Mouse (Mus musculus) urinary bladder, postnatal 10 days (tissue): ENCODE results near the gene Kcnmb4.

Experiments used
- DNase-seq: peaks from one replicate; pipeline ENCODE4 v3.0.0; 2022; ENCODE audit warnings: low spot score

Kcnmb4 gene

DNA sequence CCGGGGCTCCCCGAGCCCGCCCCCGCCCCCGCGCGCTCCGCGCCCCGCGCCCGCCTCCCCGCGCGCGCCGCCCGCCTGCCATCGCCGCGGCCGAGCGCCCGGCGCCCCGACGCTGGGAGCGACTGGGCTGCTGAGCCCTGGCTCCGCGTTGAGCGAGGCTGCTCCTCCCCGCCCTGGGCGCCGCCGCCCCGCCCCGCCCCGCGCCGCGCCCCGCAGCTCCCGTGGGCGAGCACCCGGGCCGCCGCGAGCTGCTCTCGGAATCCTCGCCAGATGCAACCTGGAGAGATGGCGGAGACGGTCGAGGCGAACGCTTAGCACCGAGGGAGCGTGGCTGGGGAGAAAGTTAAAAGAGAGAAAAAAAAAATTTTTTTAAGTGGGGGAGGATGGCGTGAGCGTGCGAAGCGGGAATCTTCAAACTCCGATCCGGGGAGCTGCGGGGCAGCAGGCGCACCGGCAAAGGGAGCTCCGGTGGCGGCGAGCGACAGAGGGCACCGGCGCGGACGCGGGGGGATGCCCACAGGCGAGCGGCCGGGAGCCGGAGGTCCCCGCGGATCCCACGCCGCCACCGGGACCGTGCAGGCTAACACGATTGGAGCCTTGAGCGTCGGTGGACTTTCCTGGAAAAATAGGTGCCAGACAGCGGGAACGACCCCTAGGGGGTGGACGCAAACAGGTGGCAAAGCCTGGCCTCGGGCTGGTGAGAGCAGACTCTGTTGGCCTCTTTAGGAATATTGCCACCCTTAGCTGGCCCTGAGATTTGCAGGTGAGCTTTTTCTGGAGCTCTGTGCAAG lies at the start of gene Kcnmb4:
Gene Kcnmb4, minus strand, starts transcription at position 120 of the 791 bp plus-strand sequence.
- DNase-seq: no peak

DNA sequence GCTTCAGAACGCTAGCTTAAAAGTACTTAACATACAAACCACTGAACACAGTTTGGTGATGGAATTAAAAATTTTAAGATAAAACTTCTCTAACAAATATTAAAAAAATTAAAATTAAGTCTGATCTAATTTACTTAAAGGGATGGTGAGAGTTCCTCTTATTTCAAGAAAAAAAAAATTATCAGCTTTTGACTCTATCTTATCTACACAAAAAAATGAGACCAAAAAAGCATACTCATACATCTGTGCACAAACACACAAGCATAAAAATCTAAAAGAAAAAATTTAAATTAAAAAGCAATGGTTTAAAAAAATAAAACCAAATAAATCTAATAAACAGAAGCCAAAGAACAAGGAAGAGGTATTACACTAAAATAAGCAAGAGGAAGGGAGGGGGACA lies 45.9 kb upstream of the Kcnmb4 start:
- DNase-seq: no peak

GRCm38 (mm10) chr10:116515590-116515989 lies 41.9 kb upstream of the Kcnmb4 start:
- DNase-seq: no peak

GRCm38 (mm10) chr10:116515158-116515557 lies 41.5 kb upstream of the Kcnmb4 start:
- no peak for DNase-seq

DNA sequence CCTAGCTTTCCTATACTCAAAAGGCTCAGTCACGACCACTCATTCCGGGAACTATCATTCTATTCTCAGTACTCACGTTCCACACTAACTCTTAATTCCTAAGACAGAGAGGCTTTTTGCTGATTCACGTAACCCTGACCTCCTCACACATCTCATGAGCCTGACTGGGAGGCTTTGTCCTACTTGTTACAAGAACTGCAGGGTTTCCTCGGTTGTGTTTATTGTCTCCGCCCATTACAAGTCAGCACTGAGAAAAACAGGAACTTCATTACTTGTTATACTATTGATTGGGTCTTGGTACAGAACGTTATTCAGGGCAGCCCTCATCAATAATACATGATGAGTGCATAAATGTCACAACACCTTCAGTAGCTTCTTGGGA lies 39.6 kb upstream of the Kcnmb4 start:
- DNase-seq: no peak

DNA sequence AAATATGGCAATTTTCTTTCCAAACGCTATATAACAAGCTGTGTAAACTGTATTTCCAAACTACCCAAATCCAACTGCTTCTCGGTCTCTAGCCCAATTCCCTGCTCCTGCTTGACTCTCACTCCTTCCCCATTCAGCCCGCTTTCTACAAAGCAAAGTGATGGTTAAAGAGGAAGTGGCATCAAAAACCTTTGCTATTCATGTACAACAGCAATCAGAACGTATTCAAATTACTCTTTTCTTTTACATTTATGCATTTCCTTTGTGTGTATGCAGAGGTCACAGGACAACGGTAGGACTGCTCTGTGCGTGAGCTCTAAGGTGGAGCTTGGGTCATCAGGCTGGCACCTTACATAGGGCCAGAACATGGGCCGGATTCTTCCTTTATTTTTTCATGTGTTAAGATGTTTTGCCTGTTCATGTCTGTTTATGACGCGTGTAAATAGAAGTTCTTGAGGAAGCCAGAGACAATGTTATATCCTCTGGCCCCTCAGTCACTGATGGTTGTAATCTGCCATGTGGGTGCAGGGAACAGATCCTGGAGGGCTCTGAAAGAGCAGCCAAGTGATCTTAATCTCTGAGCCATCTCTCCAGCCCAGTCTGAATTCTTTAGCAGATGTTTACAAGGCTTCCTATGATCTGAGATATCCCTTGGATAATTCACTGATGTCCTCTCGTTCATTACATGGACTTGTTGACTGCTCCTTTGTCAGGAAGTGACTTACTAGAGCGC lies 39.0 kb upstream of the Kcnmb4 start:
- DNase-seq: no peak

GRCm38 (mm10) chr10:116505303-116506014 lies 31.8 kb upstream of the Kcnmb4 start:
- DNase-seq: no peak

GRCm38 (mm10) chr10:116492768-116493167 lies 19.1 kb upstream of the Kcnmb4 start:
- DNase-seq: no peak

- no peak for DNase-seq
These were observed 13.4 kb upstream of the Kcnmb4 start for GRCm38 (mm10) chr10:116486895-116487747.

DNA sequence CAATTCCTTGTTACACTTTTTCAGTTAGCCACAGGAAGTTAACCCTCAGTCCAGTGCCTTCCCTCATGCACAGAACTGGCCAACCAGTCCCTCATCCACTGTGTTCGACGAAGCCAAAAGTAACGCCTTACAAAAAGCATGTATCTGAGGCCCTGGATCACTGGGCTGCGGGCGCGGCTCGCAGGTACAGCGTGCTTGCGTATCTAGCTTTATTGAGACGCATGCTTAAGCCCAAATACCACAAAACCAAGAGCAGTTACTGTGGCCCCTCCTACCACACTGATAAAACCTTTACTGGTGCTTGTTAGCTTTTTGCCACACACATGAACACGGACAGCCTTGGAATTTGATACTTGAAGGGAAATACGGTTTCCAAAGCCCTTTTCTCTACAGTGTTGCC lies 8.2 kb upstream of the Kcnmb4 start:
- DNase-seq: no peak

- DNase-seq: no peak
These were observed 7.3 kb upstream of the Kcnmb4 start for GRCm38 (mm10) chr10:116480988-116481387.

DNA sequence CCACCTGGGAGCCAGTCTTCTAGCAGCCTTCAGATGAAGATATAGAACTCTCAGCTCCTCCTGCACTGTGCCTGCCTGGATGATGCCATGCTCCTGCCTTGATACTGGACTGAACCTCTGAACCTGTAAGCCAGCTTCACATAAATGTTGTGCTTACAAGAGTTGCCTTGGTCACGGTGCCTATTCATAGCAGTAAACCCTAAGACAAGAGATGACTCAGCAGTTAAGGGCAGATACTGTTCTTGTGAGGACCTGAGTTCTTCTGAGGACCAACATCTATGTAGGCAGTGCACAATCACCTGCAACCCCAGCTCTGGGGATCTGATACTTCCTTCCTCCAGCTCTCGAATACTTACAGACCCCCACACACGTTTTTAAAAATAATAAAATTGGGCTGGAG lies 2.9 kb upstream of the Kcnmb4 start:
- DNase-seq: no peak

DNA sequence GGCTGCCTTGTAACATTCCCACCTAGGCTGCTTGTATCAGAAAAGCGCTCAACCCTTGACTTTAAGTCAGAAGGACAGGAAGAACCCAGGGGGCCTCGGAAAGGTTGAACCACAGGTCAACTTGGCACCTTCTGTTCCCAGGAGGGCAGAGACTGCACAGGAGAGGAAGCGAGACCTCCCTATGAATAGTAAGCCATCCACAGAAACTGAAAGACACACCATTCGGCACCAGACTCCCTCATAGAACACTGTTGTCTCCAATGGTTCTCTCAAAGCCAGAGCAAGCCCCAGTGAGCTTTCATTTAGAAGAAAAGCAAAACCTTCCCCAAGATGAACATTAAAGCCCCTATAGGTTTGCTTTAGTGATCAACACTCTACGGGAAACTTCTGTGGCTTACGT lies 2.0 kb upstream of the Kcnmb4 start:
- no peak for DNase-seq

- no peak for DNase-seq
These were observed 463 bp downstream of the Kcnmb4 start for GRCm38 (mm10) chr10:116473071-116473758.

DNA sequence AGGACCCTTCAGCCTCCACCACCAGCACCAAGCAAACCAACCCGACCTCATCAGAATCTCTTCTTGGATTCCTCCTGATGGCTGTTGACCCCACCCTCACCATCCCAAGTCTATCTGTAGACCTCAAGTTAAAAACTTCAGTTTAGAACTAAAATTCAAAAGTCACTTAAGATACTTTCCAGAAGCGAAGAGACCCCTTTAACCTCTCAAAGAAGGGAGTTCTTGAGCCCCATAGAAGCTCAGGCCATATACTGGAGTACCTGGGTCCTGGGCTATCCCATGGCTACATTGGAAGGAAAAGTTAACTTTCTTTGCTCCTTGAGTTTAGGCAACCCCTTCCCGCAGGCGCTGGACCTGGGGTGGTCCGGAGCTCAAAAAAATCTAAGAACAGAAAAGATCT lies 1.1 kb downstream of the Kcnmb4 start:
- no peak for DNase-seq

DNA sequence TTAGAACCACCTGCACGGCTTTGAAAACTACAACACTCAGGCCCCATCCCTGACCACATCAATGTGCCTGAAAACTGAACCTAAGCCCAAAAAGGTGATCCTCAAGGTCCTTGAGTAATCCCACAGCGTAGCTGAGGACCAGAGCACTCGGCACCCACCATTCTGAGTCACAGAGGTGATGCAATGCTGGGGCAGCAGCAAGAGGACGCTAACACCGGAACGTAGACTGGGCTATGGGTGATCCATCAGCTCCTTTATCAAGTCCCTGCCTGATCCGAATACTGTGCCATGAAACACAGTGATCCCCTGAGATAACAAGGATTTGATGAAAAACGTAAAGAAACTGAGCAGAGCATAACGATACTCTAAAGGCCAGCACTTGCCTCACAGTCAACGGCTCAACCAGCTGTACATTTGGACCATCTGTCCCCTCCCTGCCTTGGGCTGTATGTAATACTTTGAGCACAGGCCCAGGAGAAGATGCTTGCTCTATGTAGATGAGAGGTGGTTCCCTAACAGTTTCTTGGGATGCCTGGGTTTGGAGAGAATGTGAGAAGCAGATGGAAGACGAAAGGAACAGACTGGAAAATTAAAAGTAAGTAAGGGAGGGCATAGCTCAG lies 3.3 kb downstream of the Kcnmb4 start:
- DNase-seq: no peak

DNA sequence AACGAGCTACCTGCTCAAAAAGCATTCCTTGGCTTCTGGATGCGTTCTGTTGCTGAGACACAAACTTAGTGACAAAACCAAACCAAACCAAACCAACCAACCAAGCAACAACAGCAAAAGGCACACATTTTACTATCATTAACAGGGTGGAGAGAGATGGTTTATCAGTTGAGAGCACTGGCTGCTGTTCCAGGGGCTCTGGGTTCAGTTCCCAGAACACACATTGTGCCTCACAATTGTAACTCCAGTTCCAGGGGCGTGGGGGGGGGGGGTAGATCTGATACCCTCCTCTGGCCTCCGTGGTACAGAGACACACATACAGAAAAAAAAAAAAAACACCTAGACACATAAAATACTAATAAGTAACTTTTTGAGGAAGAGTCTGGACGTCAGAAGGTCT lies 5.6 kb downstream of the Kcnmb4 start:
- no peak for DNase-seq

- no peak for DNase-seq
These were observed 9.8 kb downstream of the Kcnmb4 start for GRCm38 (mm10) chr10:116463753-116464345.

DNA sequence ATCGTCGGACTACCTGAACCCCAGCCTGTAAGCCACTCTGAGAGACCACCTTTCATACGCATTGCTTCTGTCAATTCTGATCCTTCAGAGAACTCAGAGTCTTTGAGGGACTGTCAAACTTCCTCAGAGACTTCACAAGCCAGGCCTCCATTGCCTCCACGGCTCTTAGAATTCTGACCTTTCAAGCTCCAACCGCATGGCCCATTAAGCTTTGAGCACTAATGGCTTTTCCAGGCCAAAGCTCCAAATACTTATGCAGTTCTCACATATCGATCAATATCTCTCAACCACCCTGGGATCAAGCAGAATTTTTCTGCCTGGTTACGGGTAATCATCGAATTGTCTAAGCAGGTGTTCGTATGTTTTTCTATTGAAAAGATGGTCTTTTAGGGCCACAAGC lies 12.2 kb downstream of the Kcnmb4 start:
- DNase-seq: no peak

DNA sequence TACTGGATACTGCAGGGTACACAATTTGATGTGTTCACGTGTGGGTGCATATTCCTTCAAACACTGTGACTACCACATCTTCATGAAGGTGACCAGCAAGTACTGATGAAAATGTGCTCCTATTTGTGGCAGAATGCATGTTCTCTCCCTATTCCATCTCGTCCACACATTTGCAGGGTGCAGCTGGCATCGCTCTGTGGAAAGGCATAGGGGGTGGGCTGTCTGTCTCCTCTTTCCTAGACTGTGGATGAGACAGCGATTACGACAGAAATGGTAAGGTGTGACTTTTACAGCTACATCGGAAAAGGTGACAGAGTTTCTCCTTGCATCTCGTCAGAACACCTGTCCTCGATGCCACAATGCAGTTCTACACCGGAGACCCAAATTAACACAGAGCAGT lies 14.9 kb downstream of the Kcnmb4 start:
- DNase-seq: no peak

GRCm38 (mm10) chr10:116452771-116453170 lies 20.9 kb downstream of the Kcnmb4 start:
- DNase-seq: no peak
